Mouse (Mus musculus) kidney, embryonic 15.5 days (tissue): ENCODE results near the gene Gm42674. TPM values are rescaled to one million over a fixed set of nuclear protein-coding genes. Genes with fewer than 3 reads are reported as not detected.

Experiments used
- ATAC-seq: fragments of 200-750 bp; cut with Nextera tagmentation; replicated peaks from 2 replicates; pipeline ENCODE4 v1.8.0; 2017; ENCODE audit warnings: moderate TSS enrichment; ENCODE audit not compliant: low FRiP score
- H3K27ac ChIP-seq: fragments of 300-500 bp; sonication (generic); 2 replicates; pipeline ENCODE4 v1.5.1; 2015; ENCODE audit warnings: mild to moderate bottlenecking, inconsistent platforms
- H3K27me3 ChIP-seq: fragments of 300-500 bp; sonication (generic); 2 replicates; pipeline ENCODE4 v1.6.1; 2015; ENCODE audit warnings: inconsistent platforms
- H3K36me3 ChIP-seq: fragments of 300-500 bp; sonication (generic); 2 replicates; pipeline ENCODE4 v1.6.1; 2015; ENCODE audit warnings: inconsistent platforms
- H3K4me1 ChIP-seq: fragments of 300-500 bp; sonication (generic); 2 replicates; pipeline ENCODE4 v1.6.1; 2015; ENCODE audit warnings: inconsistent platforms
- H3K4me2 ChIP-seq: fragments of 300-500 bp; sonication (generic); 2 replicates; pipeline ENCODE4 v1.6.1; 2015; ENCODE audit warnings: moderate library complexity, mild to moderate bottlenecking, inconsistent platforms
- H3K4me3 ChIP-seq: fragments of 300-500 bp; sonication (generic); replicated peaks from 2 replicates; pipeline ENCODE4 v1.5.1; 2015; ENCODE audit warnings: mild to moderate bottlenecking, inconsistent platforms
- H3K9ac ChIP-seq: fragments of 300-500 bp; sonication (generic); 2 replicates; pipeline ENCODE4 v1.6.1; 2015; ENCODE audit warnings: mild to moderate bottlenecking, inconsistent platforms
- H3K9me3 ChIP-seq: fragments of 300-500 bp; sonication (generic); replicated peaks from 2 replicates; pipeline ENCODE4 v1.6.1; 2016; ENCODE audit warnings: inconsistent platforms
- WGBS: fragments of 180-500 bp; shearing (Covaris S2); methylation state at CpG from one replicate; pipeline ENCODE4 v1.1.7; 2015; ENCODE audit warnings: mixed read lengths; 5-methylcytosine and 5-hydroxymethylcytosine counted together
- polyA plus RNA-seq: library from polyadenylated mRNA; unstranded; fragments of >200 nt; fragmentation: Nextera tagmentation; extraction: Ambion mirVana; gene quantifications from 2 replicates; pipeline ENCODE4 v1.2.1, GENCODE M21; 2015

The Gm42674 gene
- polyA plus RNA-seq, 1 experiment from 2014 or later, result not detected

GRCm38 (mm10) chr3:90627366-90627765, 25.7 kb downstream of the Gm42674 start:
- H3K4me3 ChIP-seq, result no peak overlapping the region
- no peaks in the 10 kb centered on the region for H3K9me3 ChIP-seq
- no peaks in the 10 kb centered on the region for H3K27me3 ChIP-seq
- WGBS, result 89% methylated on average over 5 of the region's 5 CpGs
- ATAC-seq, result no peak
- H3K4me1 ChIP-seq, result peaks cover 19% of the 10 kb centered on the region
- H3K36me3 ChIP-seq, result no peaks in the 10 kb centered on the region
- no peak overlapping the region for H3K27ac ChIP-seq
- H3K4me2 ChIP-seq, result no peak overlapping the region
- no peak overlapping the region for H3K9ac ChIP-seq

GRCm38 (mm10) chr3:90627807-90628206, 26.1 kb downstream of the Gm42674 start:
- Histone ChIP-seq H3K36me3 (no peaks in the 10 kb centered on the region), H3K4me2 (no peak overlapping the region), H3K27me3 (no peaks in the 10 kb centered on the region), H3K4me3 (no peak overlapping the region), H3K4me1 (peaks cover 19% of the 10 kb centered on the region), H3K9ac (no peak overlapping the region), H3K9me3 (no peaks in the 10 kb centered on the region), H3K27ac (no peak overlapping the region)
- WGBS, result 60% methylated on average over 4 of the region's 4 CpGs
- ATAC-seq, result no peak; the same call in 1 of the 2 replicates

- no peak overlapping the region for H3K9ac ChIP-seq
- no peak for ATAC-seq
Measured at GRCm38 (mm10) chr3:90629298-90629697, 27.6 kb downstream of the Gm42674 start.

GRCm38 (mm10) chr3:90631984-90632383, 30.3 kb downstream of the Gm42674 start:
- WGBS, result 78% methylated on average over 2 of the region's 2 CpGs
- H3K9ac ChIP-seq, result no peak overlapping the region
- no peaks in the 10 kb centered on the region for H3K36me3 ChIP-seq
- no peak for ATAC-seq
- H3K4me1 ChIP-seq, result no peaks in the 10 kb centered on the region
- no peak overlapping the region for H3K27ac ChIP-seq
- no peaks in the 10 kb centered on the region for H3K9me3 ChIP-seq
- no peak overlapping the region for H3K4me2 ChIP-seq
- no peaks in the 10 kb centered on the region for H3K27me3 ChIP-seq
- no peak overlapping the region for H3K4me3 ChIP-seq

More at GRCm38 (mm10) chr3:90629298-90629697, 27.6 kb downstream of the Gm42674 start:
- Histone ChIP-seq H3K27ac (no peak overlapping the region), H3K36me3 (no peaks in the 10 kb centered on the region), H3K9me3 (no peaks in the 10 kb centered on the region), H3K27me3 (no peaks in the 10 kb centered on the region), H3K4me3 (no peak overlapping the region), H3K4me2 (no peak overlapping the region), H3K4me1 (peaks cover 6% of the 10 kb centered on the region; the same call in 1 of the 2 replicates)
- WGBS, result 80% methylated on average over 2 of the region's 2 CpGs

GRCm38 (mm10) chr3:90638511-90639275, 37.0 kb downstream of the Gm42674 start:
- Histone ChIP-seq H3K4me3 (no peak overlapping the region), H3K36me3 (no peaks in the 10 kb centered on the region), H3K27me3 (no peaks in the 10 kb centered on the region), H3K4me2 (no peak overlapping the region), H3K4me1 (no peaks in the 10 kb centered on the region), H3K9ac (no peak overlapping the region), H3K9me3 (no peaks in the 10 kb centered on the region), H3K27ac (no peak overlapping the region)
- ATAC-seq, result no peak
- 80% methylated on average over 1 of the region's 1 CpGs for WGBS

GRCm38 (mm10) chr3:90639511-90640154, 37.9 kb downstream of the Gm42674 start:
- Histone ChIP-seq H3K4me3 (no peak overlapping the region), H3K9ac (no peak overlapping the region), H3K9me3 (no peaks in the 10 kb centered on the region), H3K4me2 (no peak overlapping the region), H3K27ac (no peak overlapping the region), H3K36me3 (no peaks in the 10 kb centered on the region), H3K27me3 (no peaks in the 10 kb centered on the region), H3K4me1 (no peaks in the 10 kb centered on the region)
- ATAC-seq, result no peak
- 56% methylated on average over 7 of the region's 7 CpGs for WGBS

- no peak overlapping the region for H3K4me2 ChIP-seq
- no peaks in the 10 kb centered on the region for H3K9me3 ChIP-seq
- no peaks in the 10 kb centered on the region for H3K27me3 ChIP-seq
- H3K9ac ChIP-seq, result no peak overlapping the region
- H3K27ac ChIP-seq, result no peak overlapping the region
- H3K4me1 ChIP-seq, result no peaks in the 10 kb centered on the region
- no peak overlapping the region for H3K4me3 ChIP-seq
- WGBS, result 76% methylated on average over 7 of the region's 7 CpGs
- no peak for ATAC-seq
- no peaks in the 10 kb centered on the region for H3K36me3 ChIP-seq
Measured at GRCm38 (mm10) chr3:90640981-90641380, 39.3 kb downstream of the Gm42674 start.

GRCm38 (mm10) chr3:90644220-90644619, 42.5 kb downstream of the Gm42674 start:
- no peak for ATAC-seq
- Histone ChIP-seq H3K4me3 (no peak overlapping the region), H3K4me1 (no peaks in the 10 kb centered on the region), H3K27ac (no peak overlapping the region), H3K9ac (no peak overlapping the region), H3K27me3 (no peaks in the 10 kb centered on the region), H3K4me2 (no peak overlapping the region), H3K36me3 (no peaks in the 10 kb centered on the region), H3K9me3 (no peaks in the 10 kb centered on the region)
- 60% methylated on average over 3 of the region's 3 CpGs for WGBS

GRCm38 (mm10) chr3:90647291-90647690, 45.6 kb downstream of the Gm42674 start:
- WGBS, result 47% methylated on average over 1 of the region's 1 CpGs
- Histone ChIP-seq H3K36me3 (no peaks in the 10 kb centered on the region), H3K4me1 (no peaks in the 10 kb centered on the region), H3K9me3 (no peaks in the 10 kb centered on the region), H3K27ac (no peak overlapping the region), H3K4me3 (no peak overlapping the region), H3K9ac (no peak overlapping the region), H3K27me3 (no peaks in the 10 kb centered on the region), H3K4me2 (no peak overlapping the region)
- ATAC-seq, result no peak

- no peak for ATAC-seq
Measured at GRCm38 (mm10) chr3:90648981-90649380, 47.3 kb downstream of the Gm42674 start.

GRCm38 (mm10) chr3:90649832-90650231, 48.1 kb downstream of the Gm42674 start:
- ATAC-seq, result no peak
- no peak overlapping the region for H3K4me3 ChIP-seq
- no peaks in the 10 kb centered on the region for H3K36me3 ChIP-seq
- no peak overlapping the region for H3K27ac ChIP-seq
- H3K9me3 ChIP-seq, result no peaks in the 10 kb centered on the region
- no peak overlapping the region for H3K9ac ChIP-seq
- peaks cover 9% of the 10 kb centered on the region; the same call in 1 of the 2 replicates for H3K27me3 ChIP-seq
- H3K4me2 ChIP-seq, result no peak overlapping the region
- H3K4me1 ChIP-seq, result no peaks in the 10 kb centered on the region
- WGBS, result 95% methylated on average over 2 of the region's 2 CpGs

More at GRCm38 (mm10) chr3:90648981-90649380, 47.3 kb downstream of the Gm42674 start:
- H3K4me1 ChIP-seq, result no peaks in the 10 kb centered on the region
- H3K27ac ChIP-seq, result no peak overlapping the region
- no peaks in the 10 kb centered on the region for H3K9me3 ChIP-seq
- H3K27me3 ChIP-seq, result peaks cover 4% of the 10 kb centered on the region; the same call in 1 of the 2 replicates
- H3K9ac ChIP-seq, result no peak overlapping the region
- H3K4me2 ChIP-seq, result no peak overlapping the region
- no peaks in the 10 kb centered on the region for H3K36me3 ChIP-seq
- H3K4me3 ChIP-seq, result no peak overlapping the region

- H3K4me2 ChIP-seq, result no peak overlapping the region
- no peak overlapping the region for H3K9ac ChIP-seq
- H3K4me3 ChIP-seq, result no peak overlapping the region
- H3K36me3 ChIP-seq, result no peaks in the 10 kb centered on the region
- peak; percentile 79 for ATAC-seq
- H3K4me1 ChIP-seq, result no peaks in the 10 kb centered on the region
- 35% methylated on average over 5 of the region's 5 CpGs for WGBS
- H3K9me3 ChIP-seq, result no peaks in the 10 kb centered on the region
- H3K27ac ChIP-seq, result no peak overlapping the region
- peaks cover 9% of the 10 kb centered on the region; the same call in 1 of the 2 replicates for H3K27me3 ChIP-seq
Measured at GRCm38 (mm10) chr3:90652878-90653508, 51.3 kb downstream of the Gm42674 start.
